Mouse (Mus musculus) embryonic facial prominence, embryonic 12.5 days (tissue): ENCODE results near the gene Cgnl1. TPM values are rescaled to one million over a fixed set of nuclear protein-coding genes. Genes with fewer than 3 reads are reported as not detected.

ENCODE experiments used
- ATAC-seq: fragments of 200-750 bp; cut with Nextera tagmentation; 2 replicates; pipeline ENCODE4 v1.8.0; 2017; ENCODE audit not compliant: insufficient number of reproducible peaks, insufficient read depth, low FRiP score, low TSS enrichment
- H3K27ac ChIP-seq: fragments of 300-500 bp; sonication (generic); 2 replicates; pipeline ENCODE4 v1.5.1; 2016; ENCODE audit warnings: mild to moderate bottlenecking
- H3K27me3 ChIP-seq: fragments of 300-500 bp; sonication (generic); 2 replicates; pipeline ENCODE4 v1.6.1; 2016; ENCODE audit warnings: mild to moderate bottlenecking, moderate library complexity
- H3K36me3 ChIP-seq: fragments of 300-500 bp; sonication (generic); 2 replicates; pipeline ENCODE4 v1.6.1; 2016; ENCODE audit warnings: mild to moderate bottlenecking
- H3K4me1 ChIP-seq: fragments of 300-500 bp; sonication (generic); 2 replicates; pipeline ENCODE4 v1.6.1; 2016
- H3K4me2 ChIP-seq: fragments of 300-500 bp; sonication (generic); replicated peaks from 2 replicates; pipeline ENCODE4 v1.6.1; 2016; ENCODE audit warnings: mild to moderate bottlenecking, moderate library complexity
- H3K4me3 ChIP-seq: fragments of 300-500 bp; sonication (generic); 2 replicates; pipeline ENCODE4 v1.5.1; 2016; ENCODE audit warnings: mild to moderate bottlenecking
- H3K9ac ChIP-seq: fragments of 300-500 bp; sonication (generic); 2 replicates; pipeline ENCODE4 v1.6.1; 2016; ENCODE audit warnings: mild to moderate bottlenecking, moderate library complexity
- H3K9me3 ChIP-seq: fragments of 300-500 bp; sonication (generic); 2 replicates; pipeline ENCODE4 v1.6.1; 2016; ENCODE audit warnings: mild to moderate bottlenecking, moderate library complexity
- WGBS: fragments of 180-500 bp; shearing (Covaris S2); methylation state at CpG from one replicate; pipeline ENCODE4 v1.1.7; 2016; 5-methylcytosine and 5-hydroxymethylcytosine counted together
- polyA plus RNA-seq: library from polyadenylated mRNA; unstranded; fragments of >200 nt; fragmentation: Nextera tagmentation; extraction: Ambion mirVana; gene quantifications from 2 replicates; pipeline ENCODE4 v1.2.1, GENCODE M21; 2016

Gene Cgnl1
- polyA plus RNA-seq, 1 experiment from 2014 or later, result 9.6 TPM

- no peaks in the 10 kb centered on the region for H3K4me1 ChIP-seq
- H3K27me3 ChIP-seq, result no peaks in the 10 kb centered on the region; the same call in 1 of the 2 replicates
- no peak overlapping the region for H3K27ac ChIP-seq
- no peaks in the 10 kb centered on the region for H3K9me3 ChIP-seq
- no peak overlapping the region for H3K9ac ChIP-seq
- WGBS, result 37% methylated on average over 6 of the region's 6 CpGs
- H3K4me3 ChIP-seq, result no peak overlapping the region
- ATAC-seq, result no peak
- H3K4me2 ChIP-seq, result no peak overlapping the region
- no peaks in the 10 kb centered on the region for H3K36me3 ChIP-seq
Observed at GRCm38 (mm10) chr9:71805646-71806421, 34.4 kb upstream of the Cgnl1 start.

GRCm38 (mm10) chr9:71804116-71804515 is 32.7 kb upstream of the Cgnl1 start:
- no peak overlapping the region for H3K4me3 ChIP-seq
- H3K9ac ChIP-seq, result no peak overlapping the region
- no peak overlapping the region for H3K4me2 ChIP-seq
- ATAC-seq, result no peak
- no peak overlapping the region for H3K27ac ChIP-seq
- H3K27me3 ChIP-seq, result no peaks in the 10 kb centered on the region; the same call in 1 of the 2 replicates
- no peaks in the 10 kb centered on the region for H3K9me3 ChIP-seq
- H3K4me1 ChIP-seq, result no peaks in the 10 kb centered on the region
- no peaks in the 10 kb centered on the region for H3K36me3 ChIP-seq
- WGBS, result 20% methylated on average over 6 of the region's 6 CpGs

- Histone ChIP-seq H3K9me3 (no peaks in the 10 kb centered on the region), H3K27ac (no peak overlapping the region), H3K4me1 (no peaks in the 10 kb centered on the region), H3K9ac (no peak overlapping the region), H3K4me3 (no peak overlapping the region), H3K4me2 (no peak overlapping the region), H3K27me3 (no peaks in the 10 kb centered on the region; the same call in 1 of the 2 replicates), H3K36me3 (no peaks in the 10 kb centered on the region)
- no peak for ATAC-seq
- WGBS, result 58% methylated on average over 7 of the region's 7 CpGs
Observed at GRCm38 (mm10) chr9:71803281-71803680, 31.9 kb upstream of the Cgnl1 start.

- Histone ChIP-seq H3K9me3 (no peaks in the 10 kb centered on the region), H3K9ac (no peak overlapping the region), H3K27me3 (no peaks in the 10 kb centered on the region; the same call in 1 of the 2 replicates), H3K4me1 (no peaks in the 10 kb centered on the region), H3K36me3 (no peaks in the 10 kb centered on the region), H3K27ac (no peak overlapping the region), H3K4me3 (no peak overlapping the region), H3K4me2 (no peak overlapping the region)
- WGBS, result 86% methylated on average over 5 of the region's 5 CpGs
- no peak for ATAC-seq
Observed at GRCm38 (mm10) chr9:71799598-71799997, 28.2 kb upstream of the Cgnl1 start.

- WGBS, result 68% methylated on average over 5 of the region's 5 CpGs
- no peaks in the 10 kb centered on the region for H3K36me3 ChIP-seq
- no peak for ATAC-seq
Observed at GRCm38 (mm10) chr9:71798176-71798575, 26.8 kb upstream of the Cgnl1 start.

GRCm38 (mm10) chr9:71777404-71777803 is 6.0 kb upstream of the Cgnl1 start:
- no peaks in the 10 kb centered on the region for H3K27me3 ChIP-seq
- H3K9ac ChIP-seq, result no peak overlapping the region
- H3K4me3 ChIP-seq, result no peak overlapping the region
- H3K4me1 ChIP-seq, result no peaks in the 10 kb centered on the region
- 88% methylated on average over 3 of the region's 3 CpGs for WGBS
- H3K27ac ChIP-seq, result no peak overlapping the region
- no peaks in the 10 kb centered on the region for H3K36me3 ChIP-seq
- no peak overlapping the region for H3K4me2 ChIP-seq
- no peak for ATAC-seq
- no peaks in the 10 kb centered on the region; the same call in 1 of the 2 replicates for H3K9me3 ChIP-seq

More at GRCm38 (mm10) chr9:71798176-71798575, 26.8 kb upstream of the Cgnl1 start:
- no peak overlapping the region for H3K27ac ChIP-seq
- no peak overlapping the region for H3K4me2 ChIP-seq
- H3K4me3 ChIP-seq, result no peak overlapping the region
- H3K9ac ChIP-seq, result no peak overlapping the region
- no peaks in the 10 kb centered on the region for H3K9me3 ChIP-seq
- no peaks in the 10 kb centered on the region; the same call in 1 of the 2 replicates for H3K27me3 ChIP-seq
- H3K4me1 ChIP-seq, result no peaks in the 10 kb centered on the region

- no peaks in the 10 kb centered on the region for H3K27me3 ChIP-seq
- no peaks in the 10 kb centered on the region; the same call in 1 of the 2 replicates for H3K9me3 ChIP-seq
- 90% methylated on average over 3 of the region's 3 CpGs for WGBS
- no peak for ATAC-seq
- H3K27ac ChIP-seq, result no peak overlapping the region
- no peak overlapping the region for H3K4me3 ChIP-seq
- H3K36me3 ChIP-seq, result no peaks in the 10 kb centered on the region
- H3K9ac ChIP-seq, result no peak overlapping the region
- no peaks in the 10 kb centered on the region for H3K4me1 ChIP-seq
- no peak overlapping the region for H3K4me2 ChIP-seq
Observed at GRCm38 (mm10) chr9:71776337-71776736, 4.9 kb upstream of the Cgnl1 start.

- no peaks in the 10 kb centered on the region; the same call in 1 of the 2 replicates for H3K9me3 ChIP-seq
- no peak for ATAC-seq
- H3K9ac ChIP-seq, result no peak overlapping the region
- WGBS, result 77% methylated on average over 9 of the region's 9 CpGs
- no peak overlapping the region for H3K4me2 ChIP-seq
- no peaks in the 10 kb centered on the region for H3K36me3 ChIP-seq
- H3K27me3 ChIP-seq, result peaks cover 9% of the 10 kb centered on the region
- no peak overlapping the region for H3K4me3 ChIP-seq
- peaks cover 14% of the 10 kb centered on the region; the same call in 1 of the 2 replicates for H3K4me1 ChIP-seq
- H3K27ac ChIP-seq, result no peak overlapping the region
Observed at GRCm38 (mm10) chr9:71773563-71773962, 2.2 kb upstream of the Cgnl1 start.

GRCm38 (mm10) chr9:71772338-71772737 is 936 bp upstream of the Cgnl1 start:
- Histone ChIP-seq H3K4me3 (no peak overlapping the region), H3K9ac (no peak overlapping the region), H3K9me3 (no peaks in the 10 kb centered on the region; the same call in 1 of the 2 replicates), H3K4me2 (no peak overlapping the region), H3K4me1 (peaks cover 14% of the 10 kb centered on the region; the same call in 1 of the 2 replicates), H3K27ac (no peak overlapping the region), H3K36me3 (no peaks in the 10 kb centered on the region), H3K27me3 (peaks cover 9% of the 10 kb centered on the region)
- ATAC-seq, result no peak
- WGBS, result 68% methylated on average over 5 of the region's 5 CpGs

GRCm38 (mm10) chr9:71770484-71770883 is 918 bp downstream of the Cgnl1 start:
- Histone ChIP-seq H3K4me3 (peak overlapping the region; percentile 50), H3K27me3 (peaks cover 9% of the 10 kb centered on the region)
- under 1% methylated on average over 10 of the region's 10 CpGs for WGBS

GRCm38 (mm10) chr9:71769701-71770100 is 1.7 kb downstream of the Cgnl1 start:
- no peak for ATAC-seq
- Histone ChIP-seq H3K27ac (no peak overlapping the region), H3K9me3 (no peaks in the 10 kb centered on the region), H3K4me2 (peak overlapping the region; percentile 73), H3K36me3 (no peaks in the 10 kb centered on the region), H3K4me3 (peak overlapping the region; percentile 50; the same call in 1 of the 2 replicates), H3K9ac (no peak overlapping the region), H3K4me1 (peaks cover 14% of the 10 kb centered on the region; the same call in 1 of the 2 replicates), H3K27me3 (peaks cover 15% of the 10 kb centered on the region)
- WGBS, result 42% methylated on average over 9 of the region's 9 CpGs

More at GRCm38 (mm10) chr9:71770484-71770883, 918 bp downstream of the Cgnl1 start:
- Histone ChIP-seq H3K4me1 (peaks cover 14% of the 10 kb centered on the region; the same call in 1 of the 2 replicates), H3K36me3 (no peaks in the 10 kb centered on the region), H3K27ac (no peak overlapping the region), H3K9ac (peak overlapping the region; percentile 66; the same call in 1 of the 2 replicates), H3K4me2 (peak overlapping the region; percentile 73), H3K9me3 (no peaks in the 10 kb centered on the region)
- no peak for ATAC-seq

GRCm38 (mm10) chr9:71768119-71768518 is 3.3 kb downstream of the Cgnl1 start:
- no peak overlapping the region for H3K4me2 ChIP-seq
- no peak for ATAC-seq
- H3K4me3 ChIP-seq, result no peak overlapping the region
- peaks cover 19% of the 10 kb centered on the region for H3K4me1 ChIP-seq
- H3K36me3 ChIP-seq, result no peaks in the 10 kb centered on the region
- no peak overlapping the region for H3K27ac ChIP-seq
- H3K9ac ChIP-seq, result no peak overlapping the region
- H3K27me3 ChIP-seq, result peaks cover 15% of the 10 kb centered on the region
- WGBS, result 95% methylated on average over 1 of the region's 1 CpGs
- H3K9me3 ChIP-seq, result no peaks in the 10 kb centered on the region
